Mouse (Mus musculus) spleen, adult 2 months (tissue): Measurements from ENCODE around the gene Ext2.

ENCODE experiments used
- CTCF ChIP-seq: fragments of 200-500 bp; IDR thresholded peaks from 2 replicates; pipeline ENCODE4 v1.5.1; 2011; ENCODE audit warnings: mild to moderate bottlenecking, inconsistent platforms; ENCODE audit not compliant: insufficient read depth, insufficient read length, insufficient replicate concordance; ENCODE audit errors: extremely low read depth
- POLR2A ChIP-seq: fragments of 200-500 bp; IDR thresholded peaks from 2 replicates; pipeline ENCODE4 v1.6.1; 2011; ENCODE audit warnings: low read depth, low read length, inconsistent platforms

GRCm38 (mm10) chr2:93782156-93782555 lies 40.2 kb downstream of the Ext2 start:
- TF ChIP-seq CTCF (no peak), POLR2A (no peak)
